Mouse (Mus musculus) stomach, postnatal 0 days (tissue): ENCODE data around the gene D8Ertd738e. TPM values are rescaled to one million over a fixed set of nuclear protein-coding genes. Genes with fewer than 3 reads are reported as not detected.
"Not testable (repeated sequence)": the region's sequence is repeated elsewhere in the genome, so short reads cannot be mapped to it uniquely, and the experiment has no call there.

Experiments used
- ATAC-seq: fragments of 200-750 bp; cut with Nextera tagmentation; 2 replicates; pipeline ENCODE4 v1.8.0; 2017; ENCODE audit not compliant: low FRiP score, low TSS enrichment
- DNase-seq: peaks from one replicate; pipeline ENCODE4 v3.0.0-alpha.2; 2016; ENCODE audit warnings: low spot score
- H3K27ac ChIP-seq: fragments of 300-500 bp; sonication (generic); replicated peaks from 2 replicates; pipeline ENCODE4 v1.5.1; 2014; ENCODE audit warnings: mild to moderate bottlenecking, control low read depth
- H3K27me3 ChIP-seq: fragments of 300-500 bp; sonication (generic); 2 replicates; pipeline ENCODE4 v1.6.1; 2014; ENCODE audit warnings: low read length; ENCODE audit not compliant: control insufficient read depth, insufficient read depth
- H3K36me3 ChIP-seq: fragments of 300-500 bp; sonication (generic); 2 replicates; pipeline ENCODE4 v1.6.1; 2014; ENCODE audit warnings: low read length, mixed read lengths; ENCODE audit not compliant: control insufficient read depth, insufficient read depth
- H3K4me1 ChIP-seq: fragments of 300-500 bp; sonication (generic); replicated peaks from 2 replicates; pipeline ENCODE4 v1.6.1; 2014; ENCODE audit warnings: antibody characterized with exemption; ENCODE audit not compliant: control insufficient read depth, insufficient read depth
- H3K4me2 ChIP-seq: fragments of 300-500 bp; sonication (generic); replicated peaks from 2 replicates; pipeline ENCODE4 v1.6.1; 2014; ENCODE audit warnings: low read depth, mild to moderate bottlenecking, control low read depth, moderate library complexity
- H3K4me3 ChIP-seq: fragments of 300-500 bp; sonication (generic); 2 replicates; pipeline ENCODE4 v1.5.1; 2014; ENCODE audit warnings: low read depth, low read length, control low read depth
- H3K9ac ChIP-seq: fragments of 300-500 bp; sonication (generic); 2 replicates; pipeline ENCODE4 v1.6.1; 2014; ENCODE audit warnings: mild to moderate bottlenecking, low read length, control low read depth, mixed read lengths
- H3K9me3 ChIP-seq: fragments of 300-500 bp; sonication (generic); 2 replicates; pipeline ENCODE4 v1.6.1; 2016; ENCODE audit warnings: low read length; ENCODE audit not compliant: control insufficient read depth
- CTCF ChIP-seq: IDR thresholded peaks from 2 replicates; pipeline ENCODE4 v1.5.1; 2016; ENCODE audit warnings: antibody characterized with exemption, low read depth, mild to moderate bottlenecking, moderate library complexity
- EP300 ChIP-seq: optimal IDR thresholded peaks from 2 replicates; pipeline ENCODE3; 2016; ENCODE audit warnings: antibody characterized with exemption
- WGBS: fragments of 180-500 bp; shearing (Covaris S2); extraction: QIAGEN DNeasy Blood & Tissue Kit; methylation state at CpG from one replicate; pipeline ENCODE4 v1.1.7; 2014; 5-methylcytosine and 5-hydroxymethylcytosine counted together
- polyA plus RNA-seq: library from polyadenylated mRNA; unstranded; fragments of >200 nt; fragmentation: Nextera tagmentation; extraction: Ambion mirVana; gene quantifications from 2 replicates; pipeline ENCODE4 v1.2.1, GENCODE M21; 2015

The D8Ertd738e gene
- polyA plus RNA-seq, 1 experiment from 2014 or later, result 309 TPM

- not testable (repeated sequence) for H3K4me1 ChIP-seq, H3K4me3 ChIP-seq, H3K9ac ChIP-seq, H3K9me3 ChIP-seq, H3K36me3 ChIP-seq, H3K4me2 ChIP-seq, H3K27me3 ChIP-seq, ATAC-seq, H3K27ac ChIP-seq
- WGBS, result 57% methylated on average over 5 of the region's 5 CpGs
- peak; percentile 74 for TF ChIP-seq CTCF
- peak; percentile 33 for DNase-seq
These were observed 36.1 kb upstream of the D8Ertd738e start for GRCm38 (mm10) chr8:84285665-84286064.

- Histone ChIP-seq H3K36me3 (no peaks in the 10 kb centered on the region), H3K9me3 (no peaks in the 10 kb centered on the region), H3K4me2 (peak overlapping the region; percentile 27), H3K27me3 (no peaks in the 10 kb centered on the region), H3K4me1 (no peaks in the 10 kb centered on the region), H3K27ac (no peak overlapping the region; the same call in 1 of the 2 replicates), H3K9ac (peak overlapping the region; percentile 4; the same call in 1 of the 2 replicates), H3K4me3 (peak overlapping the region; percentile 8; the same call in 1 of the 2 replicates)
- no peak for ATAC-seq
- WGBS, result 5% methylated on average over 9 of the region's 9 CpGs
- peak; percentile 48 for DNase-seq
- no peak for TF ChIP-seq EP300
These were observed 35.1 kb upstream of the D8Ertd738e start for GRCm38 (mm10) chr8:84284608-84285063.

DNA sequence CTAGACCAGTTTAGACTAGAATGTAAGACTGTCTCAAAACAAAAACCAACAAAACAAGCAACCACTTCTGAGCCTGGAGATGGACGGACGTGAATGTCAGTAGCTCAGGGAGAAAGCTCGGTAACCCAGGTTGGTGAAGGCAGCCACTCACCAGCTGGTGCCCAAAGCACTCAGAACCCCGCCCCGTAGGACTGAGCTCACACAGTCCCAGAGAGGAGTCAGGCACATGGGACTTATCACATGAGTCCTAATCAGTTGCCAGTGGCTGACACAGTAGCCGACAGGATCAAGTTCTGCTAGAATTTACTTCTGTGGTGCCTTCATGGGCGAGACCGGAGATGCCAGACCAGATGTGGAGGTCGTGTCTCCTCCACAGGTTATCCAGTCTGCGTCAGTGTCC is 31.3 kb upstream of the D8Ertd738e start:
- 66% methylated on average over 10 of the region's 10 CpGs for WGBS
- no peaks in the 10 kb centered on the region for H3K4me1 ChIP-seq
- H3K27ac ChIP-seq, result no peak overlapping the region
- no peaks in the 10 kb centered on the region for H3K27me3 ChIP-seq
- ATAC-seq (no peak), DNase-seq (no peak)
- TF ChIP-seq CTCF (no peak), EP300 (no peak)
- H3K4me3 ChIP-seq, result no peak overlapping the region
- no peaks in the 10 kb centered on the region for H3K36me3 ChIP-seq
- H3K9me3 ChIP-seq, result no peaks in the 10 kb centered on the region
- H3K4me2 ChIP-seq, result no peak overlapping the region
- no peak overlapping the region for H3K9ac ChIP-seq

- Histone ChIP-seq H3K27ac (no peak overlapping the region), H3K4me3 (no peak overlapping the region), H3K27me3 (no peaks in the 10 kb centered on the region), H3K4me2 (no peak overlapping the region), H3K9me3 (no peaks in the 10 kb centered on the region), H3K9ac (no peak overlapping the region), H3K36me3 (no peaks in the 10 kb centered on the region), H3K4me1 (no peaks in the 10 kb centered on the region)
- 48% methylated on average over 1 of the region's 1 CpGs for WGBS
- DNase-seq (no peak), ATAC-seq (no peak)
- TF ChIP-seq EP300, result no peak
- TF ChIP-seq CTCF, result no peak
These were observed 26.9 kb upstream of the D8Ertd738e start for GRCm38 (mm10) chr8:84276447-84276846.

GRCm38 (mm10) chr8:84273968-84274367 is 24.4 kb upstream of the D8Ertd738e start:
- H3K27ac ChIP-seq, result no peak overlapping the region
- H3K4me2 ChIP-seq, result no peak overlapping the region
- no peaks in the 10 kb centered on the region for H3K9me3 ChIP-seq
- no peak for DNase-seq
- H3K4me3 ChIP-seq, result no peak overlapping the region
- 83% methylated on average over 3 of the region's 3 CpGs for WGBS
- no peak for ATAC-seq
- no peak for TF ChIP-seq CTCF
- TF ChIP-seq EP300, result no peak
- no peaks in the 10 kb centered on the region for H3K36me3 ChIP-seq
- H3K9ac ChIP-seq, result no peak overlapping the region; the same call in 1 of the 2 replicates
- H3K4me1 ChIP-seq, result peaks cover 3% of the 10 kb centered on the region
- H3K27me3 ChIP-seq, result no peaks in the 10 kb centered on the region

GRCm38 (mm10) chr8:84272302-84272701 is 22.8 kb upstream of the D8Ertd738e start:
- no peak for TF ChIP-seq EP300
- no peak for TF ChIP-seq CTCF
- Histone ChIP-seq H3K4me1 (peaks cover 3% of the 10 kb centered on the region), H3K4me2 (no peak overlapping the region), H3K36me3 (no peaks in the 10 kb centered on the region), H3K9me3 (no peaks in the 10 kb centered on the region), H3K4me3 (no peak overlapping the region), H3K27ac (no peak overlapping the region), H3K27me3 (no peaks in the 10 kb centered on the region), H3K9ac (no peak overlapping the region)
- DNase-seq (no peak), ATAC-seq (no peak)
- WGBS, result 78% methylated on average over 4 of the region's 4 CpGs
